Mouse (Mus musculus) monocyte, adult 5-6 weeks (primary cell): ENCODE results near the gene Mael. TPM values are rescaled to one million over a fixed set of nuclear protein-coding genes. Genes with fewer than 3 reads are reported as not detected.

ENCODE experiments used
- ATAC-seq: fragments of 153-309, 156-312 bp; replicated peaks from 2 replicates; pipeline ENCODE4 v1.8.0; 2017; ENCODE audit warnings: mild to moderate bottlenecking; ENCODE audit not compliant: low TSS enrichment, insufficient number of reproducible peaks, severe bottlenecking, poor library complexity, low FRiP score
- total RNA-seq: library from RNA; stranded (forward); fragments of 200-1000, 200-491, 200-594 nt; gene quantifications from 3 replicates; pipeline ENCODE4 v1.2.3, GENCODE M21; 2017

The Mael gene
- total RNA-seq, result 1.1 TPM in 1 of 3 replicates, not detected in the others

GRCm38 (mm10) chr1:166238315-166238969 lies at the start of gene Mael:
Mael (minus strand) TSS chr1:166238747.
- ATAC-seq, result no peak

DNA sequence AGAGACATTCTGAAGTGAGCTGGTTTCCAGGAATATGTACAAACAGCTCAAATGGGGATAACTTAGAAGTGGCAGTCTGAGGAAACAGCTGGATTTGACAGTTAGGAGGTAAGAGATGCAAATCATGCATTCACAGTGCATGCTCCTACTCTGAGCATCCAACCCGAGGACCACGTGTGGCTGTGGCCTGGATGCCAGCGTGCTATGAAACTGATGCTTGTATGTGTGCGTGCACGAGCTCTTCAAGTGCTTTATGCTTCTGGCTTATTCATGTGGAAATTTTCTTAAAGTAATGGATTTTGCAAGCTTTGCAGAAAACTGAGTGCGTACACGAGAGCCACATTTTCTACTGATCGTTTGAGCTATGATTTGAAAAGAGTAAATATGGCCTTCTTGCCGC lies 47.7 kb upstream of the Mael start:
- no peak for ATAC-seq

DNA sequence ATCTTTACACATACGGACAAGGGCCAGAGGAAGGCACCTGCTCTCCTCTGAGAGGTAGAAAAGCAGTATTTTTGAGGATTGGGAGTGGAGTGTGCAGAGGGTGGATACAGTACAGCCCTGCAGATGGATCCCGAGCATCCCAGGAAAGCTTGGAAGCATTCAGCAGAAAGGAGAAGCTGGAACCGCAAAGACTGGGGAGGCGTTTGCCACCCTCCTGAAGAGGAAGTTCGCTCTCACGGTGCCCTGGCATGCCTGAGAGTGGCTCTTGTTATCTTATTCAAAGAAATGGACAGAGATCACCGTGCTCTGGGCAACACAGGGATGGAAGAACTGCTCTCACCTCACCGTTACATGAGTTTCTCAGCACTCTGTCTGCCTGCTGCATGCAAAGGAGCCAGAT lies 45.8 kb upstream of the Mael start:
- no peak for ATAC-seq

GRCm38 (mm10) chr1:166283451-166283850 lies 44.9 kb upstream of the Mael start:
- no peak for ATAC-seq

DNA sequence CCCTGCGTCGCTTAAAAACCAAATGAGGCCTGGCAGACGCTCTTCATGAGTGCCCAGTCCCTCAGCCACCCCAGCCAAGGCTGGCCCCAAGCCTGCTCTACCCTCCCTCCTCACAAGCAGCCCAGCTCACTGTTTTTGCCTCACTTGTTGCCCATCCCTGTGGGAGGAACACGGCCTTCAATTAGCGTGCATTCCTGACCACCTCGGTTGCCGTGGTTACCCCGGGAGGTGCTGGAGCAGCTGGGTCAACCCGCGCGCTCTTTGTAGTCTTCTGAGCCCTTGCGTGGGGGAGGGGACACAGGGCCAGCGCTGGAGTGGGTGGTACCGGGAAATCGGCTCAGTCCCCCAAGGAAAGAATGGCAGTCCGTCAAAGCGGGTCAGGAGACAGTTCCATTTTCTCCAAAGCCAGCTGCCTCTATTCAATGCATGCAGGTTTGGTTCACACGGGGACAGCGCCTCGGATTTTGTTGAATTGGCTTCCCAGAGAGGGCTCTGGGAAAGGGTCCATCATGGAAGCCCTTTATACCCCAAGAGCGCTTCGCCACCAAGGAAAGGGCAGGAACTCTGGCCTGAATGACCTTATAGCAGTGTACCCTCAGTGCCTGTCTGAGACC lies 44.2 kb upstream of the Mael start:
- no peak for ATAC-seq

- ATAC-seq, result no peak
Observed at GRCm38 (mm10) chr1:166281836-166282235, 43.3 kb upstream of the Mael start.

DNA sequence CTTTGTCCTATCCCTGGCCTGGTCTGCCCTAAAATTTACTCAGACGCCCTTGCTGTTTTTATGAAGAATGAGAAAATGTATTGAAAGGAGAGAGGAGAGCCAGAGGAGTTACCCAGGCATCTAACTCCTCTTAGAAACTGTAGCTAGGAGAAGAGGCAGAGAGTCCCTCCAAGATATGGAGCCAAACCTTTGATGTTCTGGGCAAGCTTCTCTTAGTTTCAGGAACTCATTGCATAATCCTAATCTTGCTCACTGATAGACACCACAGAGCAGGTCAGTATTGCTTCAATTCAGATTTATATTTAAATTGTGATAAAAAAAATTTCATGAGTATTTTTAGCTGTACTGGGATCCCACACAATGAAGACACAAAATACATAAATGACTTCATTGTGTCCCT lies 42.7 kb upstream of the Mael start:
- ATAC-seq, result no peak

DNA sequence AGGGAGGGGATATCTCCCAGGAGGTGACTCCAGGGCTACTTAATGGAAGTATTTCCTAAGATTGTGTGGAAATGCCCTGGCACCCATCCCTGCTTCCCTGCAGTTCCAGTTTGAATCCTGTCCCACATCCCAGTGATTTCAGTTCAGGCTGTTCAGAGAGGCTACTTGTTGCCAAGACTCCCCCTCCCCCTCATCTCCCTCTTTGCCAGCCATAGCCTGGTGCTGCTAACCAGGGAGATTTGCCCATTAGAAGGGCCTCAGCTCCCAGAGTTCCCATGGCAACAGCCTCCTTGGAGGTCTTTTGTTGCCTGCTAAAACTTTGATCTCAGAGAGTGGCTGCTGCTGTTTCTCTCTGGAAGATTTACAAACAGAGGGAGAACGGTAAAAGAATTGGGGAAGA lies 42.0 kb upstream of the Mael start:
- ATAC-seq, result no peak

DNA sequence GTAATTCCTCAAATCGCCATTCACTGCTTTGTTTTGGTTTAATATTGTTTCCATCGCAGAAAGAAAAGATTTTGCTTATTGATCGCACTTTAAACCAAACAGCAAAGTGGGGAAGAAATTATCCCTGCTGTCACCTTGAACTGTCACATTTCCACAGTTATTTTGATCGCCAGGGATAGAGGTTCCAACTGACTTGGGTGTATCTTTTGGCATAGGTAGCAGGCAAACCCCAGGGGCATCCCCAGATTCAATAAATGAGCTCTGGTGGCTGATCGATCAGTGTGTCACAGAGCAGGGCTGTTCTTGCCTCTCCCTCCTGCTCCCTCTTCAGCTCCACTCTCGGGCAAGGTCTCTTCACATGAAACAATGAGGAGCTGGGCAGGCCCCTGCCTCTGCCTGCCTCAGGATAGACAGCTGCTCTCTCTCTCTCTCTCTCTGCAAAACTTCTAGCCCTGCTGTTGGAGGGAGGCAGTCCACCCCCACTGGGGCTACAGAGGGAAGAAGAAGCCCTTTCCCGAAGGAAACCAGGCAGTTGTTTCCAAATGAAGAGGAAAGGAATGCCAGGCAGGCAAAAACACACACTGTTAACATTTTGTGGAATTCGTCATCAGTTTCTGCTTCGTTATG lies 41.1 kb upstream of the Mael start:
- ATAC-seq, result no peak

DNA sequence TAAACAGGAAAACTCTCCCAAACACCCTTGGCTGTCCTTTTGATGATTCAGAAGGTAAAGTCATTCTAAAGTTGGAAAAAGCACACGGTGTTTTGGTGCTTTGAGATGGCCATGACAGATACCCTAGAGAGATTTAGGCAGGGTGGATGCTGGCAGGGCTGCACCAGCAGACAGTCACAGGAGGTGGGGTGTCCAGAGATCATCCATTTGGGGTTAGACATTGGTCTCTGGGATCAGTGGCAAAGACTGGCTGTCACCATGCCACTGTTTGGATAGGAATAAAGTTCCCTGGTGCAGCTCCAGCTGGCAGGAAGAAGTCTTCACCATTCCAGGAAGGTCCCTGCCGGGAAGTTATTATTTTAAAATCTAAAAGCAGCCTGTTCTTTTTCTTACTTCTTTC lies 40.2 kb upstream of the Mael start:
- ATAC-seq, result no peak

DNA sequence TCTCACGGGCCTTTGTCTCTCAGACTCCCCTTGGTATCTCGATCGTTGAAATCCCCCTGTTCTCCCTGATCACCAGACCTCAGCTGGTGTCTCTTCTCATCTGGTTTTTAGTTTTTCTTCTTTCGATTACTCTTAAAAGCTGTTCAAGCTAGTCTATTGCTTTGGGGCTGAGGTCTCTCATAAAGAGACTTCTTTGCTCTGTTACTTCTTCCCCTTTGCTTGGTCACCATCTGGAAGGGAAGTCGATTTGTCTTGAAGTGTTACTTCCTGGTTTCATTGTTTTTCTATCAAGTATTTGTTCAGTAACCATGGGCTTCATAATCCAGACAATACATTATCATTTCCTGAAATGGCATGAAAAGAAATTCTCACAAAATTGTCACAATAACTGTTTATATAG lies 29.7 kb upstream of the Mael start:
- no peak for ATAC-seq

- no peak for ATAC-seq
Observed at GRCm38 (mm10) chr1:166266918-166267317, 28.4 kb upstream of the Mael start.

DNA sequence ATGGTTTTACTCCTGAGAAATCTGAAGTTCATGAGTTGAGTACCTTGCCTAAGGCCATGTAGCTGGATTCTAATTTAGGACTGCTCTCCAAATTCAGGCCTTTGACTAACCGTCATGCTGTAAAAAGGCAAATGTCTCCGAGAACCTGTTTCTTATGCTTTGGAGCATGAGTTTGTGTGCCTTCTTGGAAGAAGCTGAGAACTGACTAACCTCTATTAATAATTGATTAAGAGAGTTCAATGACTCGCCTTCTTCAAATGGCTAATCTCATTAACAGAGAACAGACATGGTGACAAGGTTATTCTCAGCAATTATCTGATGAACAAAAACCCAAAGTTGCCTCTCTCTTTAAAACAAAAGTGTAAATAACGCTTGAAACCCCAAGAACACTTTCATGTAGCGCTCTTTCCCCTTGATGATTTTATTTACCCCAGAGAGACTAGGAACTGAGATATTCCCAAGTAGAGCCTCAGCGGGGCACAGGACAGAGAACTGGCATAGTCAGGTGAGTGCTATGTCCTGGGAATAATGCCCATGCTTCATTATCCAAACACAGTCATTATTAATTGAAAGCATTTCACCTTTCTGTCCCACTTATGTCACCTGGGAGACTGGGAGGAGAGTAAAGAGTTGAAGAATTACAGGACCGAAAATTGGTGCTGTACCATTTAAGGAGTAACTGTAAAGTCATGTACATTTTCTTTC lies 27.6 kb upstream of the Mael start:
- ATAC-seq, result no peak

GRCm38 (mm10) chr1:166259526-166259925 lies 21.0 kb upstream of the Mael start:
- no peak for ATAC-seq

DNA sequence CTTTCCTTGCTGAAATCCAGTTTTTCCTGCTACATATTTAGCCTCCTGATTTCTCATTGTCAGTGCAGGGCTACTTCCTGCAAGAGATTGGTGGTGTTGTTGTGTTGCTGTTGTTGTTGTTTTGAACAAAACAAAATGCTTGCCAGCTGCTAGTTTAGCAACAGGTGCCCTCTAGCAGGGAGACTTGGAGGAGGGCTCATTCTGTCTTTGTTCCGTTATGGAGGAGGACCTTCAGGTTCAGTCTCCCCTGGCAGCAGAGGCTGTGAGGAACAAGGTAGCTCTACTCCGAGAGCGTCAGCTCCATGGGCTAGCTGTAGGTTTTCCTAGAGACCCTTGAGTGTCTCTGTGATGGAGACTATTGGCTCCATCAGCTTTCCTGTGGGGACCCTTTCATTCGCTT lies 18.4 kb upstream of the Mael start:
- no peak for ATAC-seq

- ATAC-seq, result no peak
Observed at GRCm38 (mm10) chr1:166256302-166256701, 17.8 kb upstream of the Mael start.

DNA sequence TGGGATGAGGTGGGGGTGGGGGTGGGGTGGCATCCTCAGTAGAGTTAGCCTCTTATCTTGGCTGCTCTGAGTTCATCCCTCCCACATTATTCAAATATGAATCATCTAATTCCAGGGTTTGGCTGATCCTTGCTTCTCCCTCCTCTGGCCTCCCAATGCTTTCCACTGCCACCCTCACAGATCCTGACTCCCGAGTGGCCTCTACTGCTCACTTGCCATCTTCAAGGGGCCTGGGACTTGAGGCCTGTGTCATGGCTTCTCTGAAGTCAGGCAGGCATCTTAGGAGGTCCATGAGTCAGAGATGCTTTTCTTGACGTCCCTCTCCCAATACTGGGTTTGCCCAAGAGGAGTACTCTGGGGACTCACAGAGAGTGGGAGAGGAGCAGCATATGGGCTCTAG lies 17.1 kb upstream of the Mael start:
- ATAC-seq, result no peak

- no peak for ATAC-seq
Observed at GRCm38 (mm10) chr1:166255091-166255490, 16.5 kb upstream of the Mael start.

DNA sequence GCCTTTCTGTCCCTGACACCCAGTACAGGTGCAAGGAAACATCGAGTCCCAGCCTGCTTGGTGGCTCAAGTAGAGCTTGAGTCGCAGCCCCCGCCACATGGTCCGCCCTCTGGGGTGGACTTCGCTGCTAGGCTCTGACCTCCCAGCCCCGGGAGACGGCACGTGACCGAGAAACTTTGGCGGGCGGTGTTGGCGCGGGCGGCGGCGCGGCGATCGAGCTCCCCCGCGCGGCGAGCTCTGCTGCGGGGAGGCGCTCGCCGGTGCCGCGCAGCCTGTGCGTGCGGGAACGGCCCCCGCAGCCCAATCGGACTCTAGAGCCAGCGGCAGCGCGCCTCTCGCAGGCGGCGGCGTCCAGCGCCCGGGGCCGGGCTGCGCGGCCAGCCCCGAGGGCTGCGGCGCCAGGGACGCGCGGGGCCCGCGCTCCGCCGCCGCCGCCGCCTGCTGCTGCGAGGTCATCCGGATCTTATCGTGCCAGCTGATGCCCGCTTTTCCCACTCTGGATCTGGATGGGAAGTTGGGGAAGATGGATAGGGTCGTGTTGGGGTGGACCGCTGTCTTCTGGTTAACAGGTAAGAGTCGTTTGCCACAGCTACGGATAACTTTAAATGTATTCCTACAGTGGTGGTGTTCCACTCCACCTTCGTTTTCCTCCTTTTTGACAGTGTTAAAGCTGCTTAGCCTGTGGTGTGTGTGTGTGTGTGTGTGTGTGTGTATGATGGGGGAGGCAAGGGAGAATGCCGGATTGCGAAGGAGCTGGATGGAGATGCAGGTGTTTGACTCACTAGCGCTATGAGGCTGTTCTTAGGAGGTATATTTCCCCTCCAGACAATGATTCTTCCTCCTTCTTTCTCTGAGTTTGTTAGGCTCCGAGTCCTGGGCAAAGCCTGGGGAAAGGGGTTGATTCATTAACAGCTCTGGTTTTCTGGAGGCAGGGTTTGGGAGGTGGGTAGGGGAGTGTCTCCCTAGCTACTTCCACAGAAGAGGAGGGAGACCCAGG lies 15.6 kb upstream of the Mael start, which contains the start of gene Ildr2:
Gene Ildr2 (plus strand): TSS at position 242 of the 997 bp plus-strand sequence.
- no peak for ATAC-seq
